Mouse (Mus musculus) embryonic facial prominence, embryonic 11.5 days (tissue): ENCODE data around the gene Prkab1. TPM values are rescaled to one million over a fixed set of nuclear protein-coding genes. Genes with fewer than 3 reads are reported as not detected.

Source experiments
- ATAC-seq: fragments of 200-750 bp; cut with Nextera tagmentation; replicated peaks from 2 replicates; pipeline ENCODE4 v1.8.0; 2017; ENCODE audit warnings: low read depth; ENCODE audit not compliant: insufficient number of reproducible peaks, low FRiP score, low TSS enrichment
- DNase-seq: peaks from one replicate; pipeline ENCODE4 v3.0.0-alpha.2; 2015; ENCODE audit warnings: low spot score
- H3K27ac ChIP-seq: fragments of 300-500 bp; sonication (generic); replicated peaks from 2 replicates; pipeline ENCODE4 v1.5.1; 2014; ENCODE audit warnings: mild to moderate bottlenecking, low read depth, low read length, control low read depth
- H3K27me3 ChIP-seq: fragments of 300-500 bp; sonication (generic); 2 replicates; pipeline ENCODE4 v1.6.1; 2014; ENCODE audit warnings: mild to moderate bottlenecking, low read length, moderate library complexity, mixed read lengths; ENCODE audit not compliant: control insufficient read depth, insufficient read depth
- H3K36me3 ChIP-seq: fragments of 300-500 bp; sonication (generic); replicated peaks from 2 replicates; pipeline ENCODE4 v1.6.1; 2014; ENCODE audit warnings: low read depth, mild to moderate bottlenecking, low read length, moderate library complexity, mixed read lengths; ENCODE audit not compliant: control insufficient read depth, insufficient read depth
- H3K4me1 ChIP-seq: fragments of 300-500 bp; sonication (generic); 2 replicates; pipeline ENCODE4 v1.6.1; 2014; ENCODE audit warnings: low read length, mixed read lengths; ENCODE audit not compliant: control insufficient read depth, insufficient read depth
- H3K4me2 ChIP-seq: fragments of 300-500 bp; sonication (generic); 2 replicates; pipeline ENCODE4 v1.6.1; 2014; ENCODE audit warnings: low read depth, mild to moderate bottlenecking, control low read depth, low read length, moderate library complexity
- H3K4me3 ChIP-seq: fragments of 300-500 bp; sonication (generic); 2 replicates; pipeline ENCODE4 v1.5.1; 2014; ENCODE audit warnings: low read depth, low read length, control low read depth
- H3K9ac ChIP-seq: fragments of 300-500 bp; sonication (generic); replicated peaks from 2 replicates; pipeline ENCODE4 v1.6.1; 2014; ENCODE audit warnings: mild to moderate bottlenecking, control low read depth, low read length
- H3K9me3 ChIP-seq: fragments of 300-500 bp; sonication (generic); replicated peaks from 2 replicates; pipeline ENCODE4 v1.6.1; 2016; ENCODE audit warnings: mild to moderate bottlenecking, low read length, inconsistent platforms, mixed read lengths; ENCODE audit not compliant: control insufficient read depth
- WGBS: fragments of 180-500 bp; shearing (Covaris S2); extraction: QIAGEN DNeasy Blood & Tissue Kit; methylation state at CpG from one replicate; pipeline ENCODE4 v1.1.7; 2014; 5-methylcytosine and 5-hydroxymethylcytosine counted together
- polyA plus RNA-seq: library from polyadenylated mRNA; unstranded; fragments of >200 nt; fragmentation: Nextera tagmentation; extraction: Ambion mirVana; gene quantifications from 2 replicates; pipeline ENCODE4 v1.2.1, GENCODE M21; 2014

Prkab1 gene
- polyA plus RNA-seq, 1 experiment from 2014 or later = 53.2 TPM

DNA sequence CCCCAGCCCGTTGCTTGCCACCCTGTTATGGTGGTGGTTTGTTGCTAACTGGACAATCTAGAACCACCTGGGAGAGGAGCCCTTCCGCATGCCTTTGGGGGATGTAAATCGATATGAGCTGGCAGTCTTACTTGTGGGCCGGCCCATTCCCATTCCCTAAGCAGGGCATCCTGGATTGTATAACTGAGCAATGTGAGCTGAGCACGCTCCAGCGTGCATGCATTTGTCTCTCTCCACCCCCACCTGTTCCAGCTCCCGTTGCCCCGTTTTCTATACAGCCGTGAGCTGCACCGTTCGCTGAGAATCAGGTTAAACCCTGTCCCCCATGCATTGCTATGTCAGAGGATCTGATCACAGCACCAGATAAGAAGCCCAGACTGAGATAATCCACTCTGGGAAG, 32.6 kb downstream of the Prkab1 start:
- no peak overlapping the region for H3K4me3 ChIP-seq
- H3K27me3 ChIP-seq = no peaks in the 10 kb centered on the region
- H3K36me3 ChIP-seq = peaks cover 13% of the 10 kb centered on the region
- H3K9me3 ChIP-seq = no peaks in the 10 kb centered on the region; the same call in 1 of the 2 replicates
- no peak for ATAC-seq
- WGBS = 89% methylated on average over 11 of the region's 11 CpGs
- H3K4me1 ChIP-seq = no peaks in the 10 kb centered on the region
- no peak overlapping the region for H3K27ac ChIP-seq
- H3K9ac ChIP-seq = no peak overlapping the region
- H3K4me2 ChIP-seq = no peak overlapping the region
- no peak for DNase-seq

DNA sequence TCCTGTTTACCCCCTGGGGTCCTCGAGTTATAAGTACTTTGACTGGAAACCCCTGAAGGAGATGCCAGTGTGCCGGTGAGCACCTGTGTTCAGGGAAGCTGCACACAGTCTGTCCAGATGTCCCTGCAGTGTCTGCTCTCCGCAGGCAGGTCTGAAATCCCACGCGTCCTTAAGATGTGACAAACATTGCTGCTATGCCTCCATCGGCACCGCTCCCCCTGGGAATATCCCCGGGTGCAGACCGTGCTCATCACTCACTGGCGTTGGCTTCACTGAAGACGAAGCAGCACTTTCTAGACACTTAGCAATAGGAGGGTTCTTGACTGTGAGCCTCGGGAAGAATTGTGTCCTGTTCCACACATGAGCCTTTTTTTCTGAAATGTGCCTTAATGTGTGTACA, 37.0 kb downstream of the Prkab1 start:
- Histone ChIP-seq H3K9ac (no peak overlapping the region), H3K4me2 (no peak overlapping the region), H3K9me3 (no peaks in the 10 kb centered on the region; the same call in 1 of the 2 replicates), H3K36me3 (peaks cover 8% of the 10 kb centered on the region), H3K27me3 (no peaks in the 10 kb centered on the region), H3K4me3 (no peak overlapping the region), H3K27ac (no peak overlapping the region), H3K4me1 (no peaks in the 10 kb centered on the region)
- DNase-seq (no peak), ATAC-seq (no peak)
- 90% methylated on average over 12 of the region's 12 CpGs for WGBS

DNA sequence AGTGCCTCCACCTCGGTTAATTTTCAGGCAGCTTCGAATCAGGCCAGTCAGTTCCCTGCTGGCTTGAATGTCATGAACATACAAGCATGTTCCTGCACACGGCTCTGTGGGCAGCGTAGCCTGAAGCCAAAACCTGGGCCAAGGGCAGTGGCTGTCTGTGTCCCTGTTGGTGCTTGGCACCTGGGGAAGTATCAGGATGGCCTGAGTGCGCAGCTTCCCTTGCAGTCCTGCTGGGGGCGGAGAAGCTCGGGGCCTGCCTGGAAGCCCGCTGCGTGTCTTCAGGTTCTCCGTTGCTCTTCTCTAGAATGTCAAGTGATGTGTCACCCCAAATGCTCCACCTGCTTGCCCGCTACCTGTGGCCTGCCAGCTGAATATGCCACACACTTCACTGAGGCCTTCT, 39.2 kb downstream of the Prkab1 start:
- Histone ChIP-seq H3K4me3 (no peak overlapping the region), H3K4me1 (no peaks in the 10 kb centered on the region), H3K4me2 (no peak overlapping the region), H3K9me3 (no peaks in the 10 kb centered on the region), H3K27ac (no peak overlapping the region), H3K9ac (no peak overlapping the region), H3K27me3 (no peaks in the 10 kb centered on the region), H3K36me3 (peaks cover under 1% of the 10 kb centered on the region)
- DNase-seq = no peak
- no peak for ATAC-seq
- 92% methylated on average over 11 of the region's 11 CpGs for WGBS

DNA sequence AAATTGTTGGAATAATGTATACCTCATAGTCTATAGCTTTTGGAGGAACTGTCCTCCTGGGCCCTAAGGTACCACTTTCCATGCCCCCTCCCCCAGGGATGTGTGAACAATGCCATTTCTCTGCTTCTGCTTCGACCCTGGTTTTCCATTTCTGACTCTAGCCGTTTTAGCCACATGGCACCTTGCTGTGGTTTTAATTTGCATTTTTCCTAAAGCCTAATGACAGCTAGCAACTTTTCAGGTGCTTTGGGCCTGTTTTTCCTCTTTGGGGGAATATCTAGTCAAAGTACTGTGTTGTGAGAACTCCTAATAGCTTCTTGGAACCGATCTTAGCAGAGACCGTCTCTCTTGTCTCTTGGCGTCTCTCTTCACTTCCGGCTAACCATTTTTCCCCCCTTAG, 39.9 kb downstream of the Prkab1 start:
- no peak overlapping the region for H3K4me2 ChIP-seq
- H3K27ac ChIP-seq = no peak overlapping the region
- H3K27me3 ChIP-seq = no peaks in the 10 kb centered on the region
- 90% methylated on average over 6 of the region's 6 CpGs for WGBS
- H3K9me3 ChIP-seq = no peaks in the 10 kb centered on the region
- no peaks in the 10 kb centered on the region for H3K4me1 ChIP-seq
- DNase-seq = no peak
- H3K9ac ChIP-seq = no peak overlapping the region
- no peak overlapping the region for H3K4me3 ChIP-seq
- no peaks in the 10 kb centered on the region; the same call in none of the 2 replicates for H3K36me3 ChIP-seq
- no peak for ATAC-seq

DNA sequence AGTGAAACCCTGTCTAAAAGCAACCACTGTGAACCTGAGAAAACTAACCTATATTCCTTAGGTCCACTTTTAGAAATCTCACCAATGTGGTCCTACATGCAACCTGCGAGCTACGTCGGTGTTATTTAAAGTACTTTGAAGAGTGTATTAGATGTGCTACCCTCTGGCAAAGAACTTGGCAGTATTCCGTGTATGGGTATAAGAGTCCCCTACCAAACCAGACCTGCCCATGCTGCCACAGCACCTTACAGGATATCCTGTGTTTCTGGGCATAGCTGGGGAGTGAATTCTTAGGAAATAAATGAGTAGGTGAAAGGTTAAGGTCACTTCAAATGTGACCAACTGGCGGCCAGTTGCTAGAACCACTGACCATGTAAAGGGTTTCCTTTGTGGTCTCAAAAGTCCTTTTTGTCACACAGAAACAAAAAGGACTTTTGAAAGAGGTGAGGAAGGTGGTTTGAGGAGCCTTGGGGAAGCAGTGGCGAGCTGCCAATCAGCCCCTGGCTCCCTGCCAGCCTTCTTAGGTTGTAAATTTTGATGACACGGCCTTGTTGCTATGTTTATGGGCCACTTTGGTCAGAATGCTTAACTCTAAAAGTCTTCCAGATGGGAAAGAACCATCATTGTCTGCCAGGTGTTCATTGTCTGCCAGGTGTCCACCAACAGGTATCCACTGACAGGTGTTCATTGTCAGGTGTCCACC, 41.5 kb downstream of the Prkab1 start:
- DNase-seq = no peak
- Histone ChIP-seq H3K9ac (no peak overlapping the region), H3K9me3 (no peaks in the 10 kb centered on the region), H3K4me2 (no peak overlapping the region), H3K4me1 (no peaks in the 10 kb centered on the region), H3K36me3 (no peaks in the 10 kb centered on the region; the same call in 1 of the 2 replicates), H3K4me3 (no peak overlapping the region), H3K27me3 (no peaks in the 10 kb centered on the region), H3K27ac (no peak overlapping the region)
- WGBS = 84% methylated on average over 7 of the region's 7 CpGs
- no peak for ATAC-seq

DNA sequence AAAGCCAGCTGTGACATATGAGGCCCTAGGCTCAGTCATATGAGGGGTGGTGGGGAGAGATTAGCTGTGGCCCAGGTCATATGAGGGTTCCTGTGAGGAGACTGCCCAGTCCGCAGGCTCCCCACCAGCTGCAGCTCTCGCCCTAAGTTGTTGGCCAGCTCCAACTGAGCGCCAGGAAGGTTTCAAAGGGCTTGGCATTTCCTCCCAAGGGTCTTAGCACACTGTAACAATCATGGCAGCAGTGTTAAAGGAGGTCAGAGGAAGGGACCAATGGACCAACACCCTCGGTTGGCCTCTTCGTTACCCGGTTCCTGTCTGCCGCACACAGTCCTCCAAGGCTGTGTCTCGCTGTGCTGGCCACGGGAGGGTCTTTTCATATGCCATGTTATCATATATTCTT, 43.8 kb downstream of the Prkab1 start:
- H3K27ac ChIP-seq = no peak overlapping the region
- 88% methylated on average over 9 of the region's 9 CpGs for WGBS
- H3K36me3 ChIP-seq = no peaks in the 10 kb centered on the region; the same call in 1 of the 2 replicates
- H3K4me1 ChIP-seq = no peaks in the 10 kb centered on the region
- ATAC-seq (no peak), DNase-seq (no peak)
- H3K4me3 ChIP-seq = no peak overlapping the region
- no peak overlapping the region for H3K4me2 ChIP-seq
- H3K9me3 ChIP-seq = no peaks in the 10 kb centered on the region
- no peaks in the 10 kb centered on the region for H3K27me3 ChIP-seq
- H3K9ac ChIP-seq = no peak overlapping the region

DNA sequence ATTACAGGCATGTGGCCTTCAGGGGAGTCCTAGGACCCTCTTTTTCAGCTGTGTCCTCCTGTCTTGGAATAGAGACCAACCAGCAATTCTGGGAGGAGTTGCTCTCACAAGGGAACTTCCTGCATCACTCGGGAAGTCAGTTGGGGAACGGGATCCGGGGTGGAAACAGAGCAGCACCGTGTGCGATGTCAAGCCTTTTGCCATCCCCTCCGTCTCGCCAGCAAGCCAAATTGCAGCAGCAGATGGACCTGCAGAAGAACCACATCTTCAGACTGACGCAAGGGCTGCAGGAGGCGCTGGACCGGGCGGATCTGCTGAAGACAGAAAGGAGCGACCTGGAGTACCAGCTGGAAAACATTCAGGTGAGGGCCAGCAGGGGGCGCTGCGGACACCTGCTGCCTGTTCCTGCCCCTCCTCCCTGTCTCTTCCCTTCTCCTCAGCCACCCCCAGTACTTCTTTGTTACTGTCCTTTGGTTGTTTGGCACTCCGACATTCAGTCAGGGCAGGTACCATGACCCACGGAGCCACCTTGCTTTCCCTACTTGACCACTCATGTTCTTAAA, 45.1 kb downstream of the Prkab1 start:
- H3K4me3 ChIP-seq = no peak overlapping the region
- no peak overlapping the region for H3K9ac ChIP-seq
- 62% methylated on average over 16 of the region's 16 CpGs for WGBS
- H3K4me1 ChIP-seq = no peaks in the 10 kb centered on the region
- DNase-seq (peak; percentile 37), ATAC-seq (no peak)
- H3K27me3 ChIP-seq = no peaks in the 10 kb centered on the region
- H3K36me3 ChIP-seq = no peaks in the 10 kb centered on the region; the same call in 1 of the 2 replicates
- no peak overlapping the region for H3K27ac ChIP-seq
- H3K4me2 ChIP-seq = no peak overlapping the region
- H3K9me3 ChIP-seq = no peaks in the 10 kb centered on the region

DNA sequence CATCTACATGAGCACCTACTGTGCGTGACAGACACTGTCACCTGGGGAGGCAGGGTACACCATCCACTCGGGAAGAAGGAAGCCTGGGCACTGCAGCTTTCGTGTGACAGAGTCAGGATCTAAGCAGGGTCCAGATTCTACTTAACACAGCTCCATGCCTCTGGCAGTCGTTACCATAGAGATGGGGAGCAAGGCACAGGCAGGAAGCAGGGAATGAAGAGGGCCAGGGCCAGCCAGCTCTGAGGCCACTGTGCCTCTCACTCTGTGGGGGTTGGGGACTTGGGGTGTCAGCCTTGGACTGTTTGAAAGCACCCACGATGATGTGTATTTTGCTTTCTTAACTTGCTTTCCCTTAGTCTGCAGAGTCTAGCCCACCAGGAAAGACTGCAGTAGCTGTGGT, 46.1 kb downstream of the Prkab1 start:
- Histone ChIP-seq H3K9ac (no peak overlapping the region), H3K4me2 (no peak overlapping the region), H3K27ac (no peak overlapping the region), H3K36me3 (no peaks in the 10 kb centered on the region; the same call in 1 of the 2 replicates), H3K4me1 (no peaks in the 10 kb centered on the region), H3K9me3 (no peaks in the 10 kb centered on the region), H3K27me3 (no peaks in the 10 kb centered on the region), H3K4me3 (no peak overlapping the region)
- DNase-seq (no peak), ATAC-seq (no peak)
- WGBS = 68% methylated on average over 5 of the region's 5 CpGs
